Mouse (Mus musculus) forebrain, embryonic 11.5 days (tissue): ENCODE results near the gene Pctp. TPM values are rescaled to one million over a fixed set of nuclear protein-coding genes. Genes with fewer than 3 reads are reported as not detected.

Source experiments
- polyA plus RNA-seq: library from polyadenylated mRNA; unstranded; fragments of >200 nt; fragmentation: Nextera tagmentation; extraction: Ambion mirVana; gene quantifications from 2 replicates; pipeline ENCODE4 v1.2.1, GENCODE M21; 2014

The Pctp gene
- polyA plus RNA-seq, 1 experiment from 2014 or later = 10.2 TPM

Other genes starting within 250 kb of the Pctp start
- gene Ankfn1, start 225.2 kb downstream of the Pctp start, polyA plus RNA-seq = 3.7 and 4.4 TPM in 2 replicates
- gene Tmem100, start 27.5 kb upstream of the Pctp start, polyA plus RNA-seq = 4.7 and 5.8 TPM in 2 replicates
- 18.0 and 19.3 TPM in 2 replicates for gene Gm45716, start 184.8 kb upstream of the Pctp start, polyA plus RNA-seq
- gene Mmd, start 246.6 kb upstream of the Pctp start, polyA plus RNA-seq = 41.3 and 42.7 TPM in 2 replicates